Mouse (Mus musculus) liver, embryonic 16.5 days (tissue): ENCODE results near the gene Zbtb14. TPM values are rescaled to one million over a fixed set of nuclear protein-coding genes. Genes with fewer than 3 reads are reported as not detected.

Source experiments
- ATAC-seq: fragments of 200-750 bp; cut with Nextera tagmentation; 2 replicates; pipeline ENCODE4 v1.8.0; 2017; ENCODE audit warnings: low read depth, mild to moderate bottlenecking, moderate number of reproducible peaks, moderate library complexity
- H3K27ac ChIP-seq: fragments of 300-500 bp; sonication (generic); 2 replicates; pipeline ENCODE4 v1.5.1; 2014; ENCODE audit warnings: mild to moderate bottlenecking, low read length
- H3K27me3 ChIP-seq: fragments of 300-500 bp; sonication (generic); 2 replicates; pipeline ENCODE4 v1.6.1; 2014; ENCODE audit warnings: low read depth, low read length, mixed read lengths; ENCODE audit not compliant: control insufficient read depth, insufficient read depth
- H3K36me3 ChIP-seq: fragments of 300-500 bp; sonication (generic); 2 replicates; pipeline ENCODE4 v1.6.1; 2014; ENCODE audit warnings: mild to moderate bottlenecking; ENCODE audit not compliant: control insufficient read depth, insufficient read depth
- H3K4me1 ChIP-seq: fragments of 300-500 bp; sonication (generic); 2 replicates; pipeline ENCODE4 v1.6.1; 2014; ENCODE audit warnings: low read depth, low read length, mixed read lengths; ENCODE audit not compliant: control insufficient read depth
- H3K4me2 ChIP-seq: fragments of 300-500 bp; sonication (generic); 2 replicates; pipeline ENCODE4 v1.6.1; 2014; ENCODE audit warnings: low read depth, low read length, mixed read lengths
- H3K4me3 ChIP-seq: fragments of 300-500 bp; sonication (generic); 2 replicates; pipeline ENCODE4 v1.5.1; 2014; ENCODE audit warnings: low read depth, mild to moderate bottlenecking, low read length
- H3K9ac ChIP-seq: fragments of 300-500 bp; sonication (generic); 2 replicates; pipeline ENCODE4 v1.6.1; 2014; ENCODE audit warnings: low read depth, low read length
- H3K9me3 ChIP-seq: fragments of 300-500 bp; sonication (generic); replicated peaks from 2 replicates; pipeline ENCODE4 v1.6.1; 2016; ENCODE audit warnings: low read length; ENCODE audit not compliant: control insufficient read depth
- WGBS: fragments of 180-500 bp; shearing (Covaris S2); extraction: QIAGEN DNeasy Blood & Tissue Kit; methylation state at CpG from one replicate; pipeline ENCODE4 v1.1.7; 2014; ENCODE audit not compliant: insufficient replicate concordance; 5-methylcytosine and 5-hydroxymethylcytosine counted together
- polyA plus RNA-seq: library from polyadenylated mRNA; unstranded; fragments of >200 nt; fragmentation: Nextera tagmentation; extraction: Ambion mirVana; gene quantifications from 2 replicates; pipeline ENCODE4 v1.2.1, GENCODE M21; 2015

Gene Zbtb14
- polyA plus RNA-seq, 1 experiment from 2014 or later: 7.0 TPM

- no peaks in the 10 kb centered on the region for H3K27me3 ChIP-seq
- no peaks in the 10 kb centered on the region for H3K36me3 ChIP-seq
- no peaks in the 10 kb centered on the region for H3K9me3 ChIP-seq
- H3K27ac ChIP-seq: 0 out of 2 replicates have a peak overlapping the region, but pooled peaks have one; percentile 30
- 0 out of 2 replicates have a peak overlapping the region, but pooled peaks have one; percentile 6 for H3K9ac ChIP-seq
- peak overlapping the region; percentile 49 for H3K4me2 ChIP-seq
- no peak overlapping the region for H3K4me3 ChIP-seq
- 45% methylated on average over 5 of the region's 5 CpGs for WGBS
- peaks cover 17% of the 10 kb centered on the region for H3K4me1 ChIP-seq
- no peak for ATAC-seq
These were observed 14.3 kb downstream of the Zbtb14 start for GRCm38 (mm10) chr17:69397163-69397562.

DNA sequence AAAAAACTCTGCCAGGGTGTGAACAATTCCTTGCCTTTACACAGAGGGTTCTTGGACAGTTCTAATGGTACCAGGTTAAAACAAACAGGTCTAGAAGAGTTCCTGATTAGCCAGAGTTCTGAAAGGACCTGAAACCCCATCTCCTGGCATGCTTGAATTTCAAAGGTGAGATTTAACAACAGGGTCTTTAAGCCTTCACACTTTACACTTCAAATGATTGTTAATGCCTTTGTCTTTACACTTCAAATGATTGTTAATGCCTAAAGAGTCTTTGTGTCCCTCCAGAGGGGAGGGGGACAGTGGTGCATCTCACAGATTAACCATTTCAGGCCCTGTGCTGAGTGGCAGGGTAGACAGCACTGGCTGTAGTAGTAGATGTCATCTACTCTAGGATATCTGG lies 15.2 kb downstream of the Zbtb14 start:
- H3K27ac ChIP-seq: no peak overlapping the region
- no peak for ATAC-seq

GRCm38 (mm10) chr17:69401146-69401545 lies 18.3 kb downstream of the Zbtb14 start:
- Histone ChIP-seq H3K9me3 (no peaks in the 10 kb centered on the region), H3K27me3 (no peaks in the 10 kb centered on the region), H3K9ac (no peak overlapping the region), H3K4me2 (no peak overlapping the region), H3K27ac (no peak overlapping the region), H3K4me1 (peaks cover 10% of the 10 kb centered on the region), H3K36me3 (no peaks in the 10 kb centered on the region), H3K4me3 (no peak overlapping the region)
- no peak for ATAC-seq
- WGBS: 63% methylated on average over 2 of the region's 2 CpGs

More for the DNA sequence above, 15.2 kb downstream of the Zbtb14 start:
- H3K4me2 ChIP-seq: no peak overlapping the region
- no peaks in the 10 kb centered on the region for H3K36me3 ChIP-seq
- H3K4me3 ChIP-seq: no peak overlapping the region
- no peak overlapping the region for H3K9ac ChIP-seq
- peaks cover 17% of the 10 kb centered on the region for H3K4me1 ChIP-seq
- H3K27me3 ChIP-seq: no peaks in the 10 kb centered on the region
- H3K9me3 ChIP-seq: no peaks in the 10 kb centered on the region

DNA sequence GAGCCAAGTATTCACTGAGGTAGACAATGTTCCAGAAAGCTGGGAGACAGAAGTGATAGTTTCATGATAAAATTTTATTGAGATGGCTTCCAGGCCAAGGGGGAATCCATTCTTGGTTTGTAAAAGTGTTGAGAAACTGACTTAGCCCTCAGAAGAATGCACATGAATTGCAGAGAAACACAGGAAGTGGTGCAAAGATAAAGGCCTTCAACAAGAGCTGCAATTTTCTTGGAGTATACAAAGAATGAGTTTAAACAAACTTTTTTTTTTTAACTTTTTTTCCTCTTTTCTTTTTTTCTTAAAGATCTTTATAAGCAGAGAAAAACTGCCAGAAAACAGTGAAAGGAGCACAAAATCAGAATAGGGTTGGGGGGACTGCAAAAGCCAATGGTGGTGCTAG lies 33.3 kb downstream of the Zbtb14 start:
- Histone ChIP-seq H3K4me3 (peak overlapping the region; percentile 97), H3K9me3 (no peaks in the 10 kb centered on the region), H3K36me3 (no peaks in the 10 kb centered on the region), H3K4me2 (peak overlapping the region; percentile 63), H3K4me1 (peaks cover 2% of the 10 kb centered on the region), H3K27me3 (no peaks in the 10 kb centered on the region), H3K9ac (peak overlapping the region; percentile 79; the same call in 1 of the 2 replicates), H3K27ac (no peak overlapping the region)
- no peak for ATAC-seq

GRCm38 (mm10) chr17:69416920-69417661 lies 34.2 kb downstream of the Zbtb14 start:
- H3K4me1 ChIP-seq: peaks cover 2% of the 10 kb centered on the region
- H3K27me3 ChIP-seq: no peaks in the 10 kb centered on the region
- WGBS: under 1% methylated on average over 53 of the region's 56 CpGs
- H3K27ac ChIP-seq: peak overlapping the region; percentile 85
- H3K4me2 ChIP-seq: peak overlapping the region; percentile 81
- ATAC-seq: peak; percentile 100
- H3K9ac ChIP-seq: peak overlapping the region; percentile 79
- peak overlapping the region; percentile 97 for H3K4me3 ChIP-seq
- no peaks in the 10 kb centered on the region for H3K36me3 ChIP-seq
- H3K9me3 ChIP-seq: no peaks in the 10 kb centered on the region

DNA sequence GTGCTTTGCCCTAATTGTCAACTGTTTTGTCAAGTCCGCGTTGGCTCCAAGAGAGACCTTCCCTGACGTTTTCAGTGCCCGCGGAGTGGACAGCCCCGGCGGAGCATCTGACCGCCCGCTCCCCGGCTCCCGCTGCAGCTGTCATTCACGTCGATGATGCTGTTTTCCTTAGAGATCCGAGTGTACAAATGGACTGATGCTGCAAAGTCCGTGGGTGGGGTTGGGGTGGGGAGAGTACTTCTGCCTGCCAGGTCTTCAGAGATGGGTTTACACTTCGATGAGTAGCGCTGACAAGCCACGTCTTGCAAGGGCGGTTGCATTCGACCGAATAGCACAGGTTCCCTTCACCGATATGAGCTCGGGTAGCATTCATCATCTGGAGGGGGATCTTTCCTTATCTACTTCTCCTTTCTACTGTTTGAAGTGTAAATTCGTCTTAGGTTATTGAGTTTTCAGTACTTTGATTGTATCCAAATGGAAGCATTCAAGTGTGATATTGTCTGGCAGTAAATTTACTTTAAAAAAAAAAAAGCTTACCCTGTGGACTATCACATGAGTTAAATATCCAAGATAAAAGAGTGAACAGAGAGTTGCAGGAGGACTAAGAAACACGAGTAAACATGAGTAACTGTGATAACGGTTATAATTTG lies 35.0 kb downstream of the Zbtb14 start:
- 2% methylated on average over 26 of the region's 26 CpGs for WGBS
- no peaks in the 10 kb centered on the region for H3K27me3 ChIP-seq
- H3K4me1 ChIP-seq: peaks cover 2% of the 10 kb centered on the region
- H3K9ac ChIP-seq: peak overlapping the region; percentile 79
- H3K4me3 ChIP-seq: peak overlapping the region; percentile 97
- no peaks in the 10 kb centered on the region for H3K9me3 ChIP-seq
- peak overlapping the region; percentile 85 for H3K27ac ChIP-seq
- H3K4me2 ChIP-seq: peak overlapping the region; percentile 81
- H3K36me3 ChIP-seq: no peaks in the 10 kb centered on the region
- ATAC-seq: peak; percentile 32

DNA sequence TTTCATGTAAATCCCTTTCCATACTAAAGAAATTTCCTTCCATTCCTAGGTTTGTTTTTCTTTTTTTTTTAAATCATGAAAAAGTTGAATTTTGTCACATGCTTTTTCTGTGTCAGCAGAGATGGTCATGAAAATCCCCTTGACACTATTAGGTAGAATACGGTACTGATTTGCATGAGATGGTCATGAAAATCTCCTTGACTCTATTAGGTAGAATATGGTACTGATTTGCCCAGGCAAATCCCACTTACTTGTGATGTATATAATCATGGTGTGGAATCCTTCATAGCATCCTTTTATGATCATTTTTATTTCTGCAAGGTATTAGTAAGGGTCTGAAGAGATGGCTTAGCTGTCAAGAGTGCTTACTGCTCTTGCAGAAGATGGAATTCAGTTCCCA lies 38.7 kb downstream of the Zbtb14 start:
- H3K27me3 ChIP-seq: no peaks in the 10 kb centered on the region
- H3K9me3 ChIP-seq: no peaks in the 10 kb centered on the region
- no peak overlapping the region for H3K9ac ChIP-seq
- H3K36me3 ChIP-seq: no peaks in the 10 kb centered on the region
- WGBS: 13% methylated on average over 1 of the region's 1 CpGs
- H3K4me1 ChIP-seq: no peaks in the 10 kb centered on the region; the same call in none of the 2 replicates
- H3K27ac ChIP-seq: no peak overlapping the region
- H3K4me2 ChIP-seq: no peak overlapping the region
- no peak for ATAC-seq
- no peak overlapping the region for H3K4me3 ChIP-seq

DNA sequence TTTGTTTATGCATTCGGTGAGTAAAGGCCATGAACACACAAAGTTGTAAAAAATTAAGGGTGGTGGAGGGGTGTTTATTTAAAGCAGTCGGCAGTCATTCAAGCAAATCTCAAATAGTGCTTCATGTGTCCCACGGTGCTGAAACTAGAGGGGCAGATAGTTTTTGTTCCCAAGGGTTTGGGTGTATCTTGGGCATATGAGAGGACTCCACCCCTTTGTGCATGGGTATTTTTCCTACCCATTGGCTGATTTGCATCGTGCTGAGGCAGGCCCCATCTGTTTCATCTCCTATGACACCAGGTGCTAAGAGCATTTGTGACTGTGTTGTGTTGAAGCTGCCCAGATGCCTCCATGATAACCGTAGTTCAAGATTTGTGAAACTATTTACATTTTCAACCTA lies 55.0 kb downstream of the Zbtb14 start:
- Histone ChIP-seq H3K27me3 (peaks cover 30% of the 10 kb centered on the region), H3K27ac (no peak overlapping the region), H3K4me2 (no peak overlapping the region), H3K9me3 (no peaks in the 10 kb centered on the region), H3K4me1 (peaks cover 3% of the 10 kb centered on the region), H3K4me3 (no peak overlapping the region), H3K36me3 (no peaks in the 10 kb centered on the region), H3K9ac (no peak overlapping the region)
- ATAC-seq: no peak
- 49% methylated on average over 5 of the region's 5 CpGs for WGBS

- 31% methylated on average over 14 of the region's 14 CpGs for WGBS
- Histone ChIP-seq H3K27me3 (peaks cover 30% of the 10 kb centered on the region), H3K9me3 (no peaks in the 10 kb centered on the region), H3K4me3 (no peak overlapping the region), H3K27ac (no peak overlapping the region), H3K9ac (no peak overlapping the region), H3K4me1 (peaks cover 3% of the 10 kb centered on the region), H3K4me2 (peak overlapping the region; percentile 61; the same call in 1 of the 2 replicates), H3K36me3 (no peaks in the 10 kb centered on the region)
- no peak for ATAC-seq
These were observed 55.6 kb downstream of the Zbtb14 start for GRCm38 (mm10) chr17:69438486-69438885.
